Mouse (Mus musculus) G1E (cell line): ENCODE results near the gene Hist1h2ae. TPM values are rescaled to one million over a fixed set of nuclear protein-coding genes. Genes with fewer than 3 reads are reported as not detected.
A peak's percentile ranks its signal among the peaks of the same experiment; 100 is the strongest.

Source experiments
- ATAC-seq: 2 replicates; pipeline ENCODE4 v1.8.0; 2016; ENCODE audit warnings: mild to moderate bottlenecking; ENCODE audit not compliant: insufficient number of reproducible peaks, poor library complexity, low FRiP score, severe bottlenecking; ENCODE audit errors: extremely low read depth
- DNase-seq: peaks from one replicate; pipeline ENCODE4 v3.0.0; 2012; ENCODE audit warnings: low spot score
- H3K27me3 ChIP-seq: 2 replicates; pipeline ENCODE4 v1.6.1; 2012; ENCODE audit warnings: mild to moderate bottlenecking, low read length, inconsistent platforms; ENCODE audit not compliant: insufficient read depth
- H3K36me3 ChIP-seq: replicated peaks from 2 replicates; pipeline ENCODE3; 2012; ENCODE audit warnings: mild to moderate bottlenecking, inconsistent platforms
- H3K4me1 ChIP-seq: 2 replicates; pipeline ENCODE4 v1.6.1; 2012; ENCODE audit warnings: low read depth, low read length, inconsistent platforms, mixed read lengths; ENCODE audit not compliant: insufficient read depth
- H3K4me3 ChIP-seq: 2 replicates; pipeline ENCODE4 v1.5.1; 2012; ENCODE audit warnings: low read depth, mild to moderate bottlenecking, inconsistent platforms, low read length, moderate library complexity, mixed read lengths
- H3K9me3 ChIP-seq: replicated peaks from 2 replicates; pipeline ENCODE4 v1.6.1; 2012; ENCODE audit warnings: inconsistent platforms
- CTCF ChIP-seq: IDR thresholded peaks from 2 replicates; pipeline ENCODE4 v1.5.1; 2012; ENCODE audit warnings: low read depth, low read length, inconsistent platforms, mixed read lengths
- GATA1 ChIP-seq: IDR thresholded peaks from 2 replicates; pipeline ENCODE4 v1.6.1; 2012; ENCODE audit warnings: borderline replicate concordance, low read length, inconsistent platforms, mixed read lengths
- GATA2 ChIP-seq: IDR thresholded peaks from 2 replicates; pipeline ENCODE4 v1.6.1; 2012; ENCODE audit warnings: low read depth, low read length, inconsistent platforms, borderline replicate concordance
- POLR2AphosphoS5 ChIP-seq: IDR thresholded peaks from 2 replicates; pipeline ENCODE4 v1.6.1; 2012; ENCODE audit warnings: low read depth, low read length, inconsistent platforms; ENCODE audit not compliant: insufficient replicate concordance
- TAL1 ChIP-seq: conservative IDR thresholded peaks from 2 replicates; pipeline ENCODE4 v1.6.1; 2012; ENCODE audit warnings: low read depth, low read length, inconsistent platforms, mixed read lengths
- polyA plus RNA-seq: library from polyadenylated mRNA; stranded (reverse); fragments of >175 nt; gene quantifications from 2 replicates; pipeline ENCODE4 v1.2.3, GENCODE M21; 2012
- total RNA-seq, 2 experiments: library from RNA; stranded (forward) in 1 of 2; stranded (reverse) in 1 of 2; fragments of 200-1000 nt in 1 of 2; fragments of >200 nt in 1 of 2; fragmentation: Nextera tagmentation in 1 of 2; gene quantifications; 2 replicates each; pipeline ENCODE4 v1.2.3; 2014 to 2017

Gene Hist1h2ae
- total and polyA plus RNA-seq, 3 experiments, result 31.2 to 258 (median 81.0) TPM

DNA sequence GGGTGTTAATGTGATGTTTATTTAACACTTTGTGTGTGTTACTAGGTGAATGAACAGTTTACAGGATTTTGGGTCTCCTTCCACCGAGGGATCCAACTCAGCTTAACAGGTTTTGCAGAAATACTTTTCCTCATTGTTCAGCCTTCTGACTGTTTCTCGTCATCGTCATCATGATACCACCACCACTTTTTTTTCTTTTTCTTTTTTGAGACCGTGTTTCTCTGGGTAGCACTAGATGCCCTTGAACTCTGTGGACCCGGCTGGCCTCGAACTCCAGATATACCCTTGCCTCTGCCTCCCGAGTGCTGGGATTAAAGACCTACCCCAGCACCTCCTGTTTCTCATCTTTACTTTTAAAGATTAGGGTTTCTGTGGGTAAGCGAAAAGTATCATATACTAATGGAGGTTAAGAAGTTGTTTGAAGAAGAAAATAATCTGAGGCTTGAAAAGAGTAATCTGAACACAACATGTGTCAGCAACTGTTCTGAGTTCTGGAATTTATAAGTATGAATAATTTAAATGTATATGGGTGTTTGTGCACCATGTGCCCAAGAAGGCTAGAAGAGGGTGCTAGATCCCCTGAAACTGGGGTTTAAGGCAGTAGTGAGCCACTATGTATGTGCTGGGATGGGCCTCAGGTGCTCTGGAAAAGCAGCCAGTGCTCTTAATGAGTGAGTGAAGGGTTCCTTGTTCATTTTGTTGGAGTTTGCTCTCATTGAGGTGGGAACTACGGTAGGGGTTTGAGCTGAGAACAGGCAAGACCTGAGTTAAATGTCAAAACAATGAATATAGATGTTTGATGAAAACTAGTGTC is 38.6 kb downstream of the Hist1h2ae start:
- H3K27me3 ChIP-seq, result no peaks in the 10 kb centered on the region
- peaks cover 25% of the 10 kb centered on the region for H3K4me1 ChIP-seq
- DNase-seq (no peak), ATAC-seq (no peak)
- no peak for TF ChIP-seq GATA1
- TF ChIP-seq POLR2AphosphoS5, result peak; percentile 95; the same call in 1 of the 2 replicates
- H3K9me3 ChIP-seq, result no peaks in the 10 kb centered on the region
- no peaks in the 10 kb centered on the region for H3K36me3 ChIP-seq
- H3K4me3 ChIP-seq, result peak overlapping the region; percentile 69; the same call in 1 of the 2 replicates

DNA sequence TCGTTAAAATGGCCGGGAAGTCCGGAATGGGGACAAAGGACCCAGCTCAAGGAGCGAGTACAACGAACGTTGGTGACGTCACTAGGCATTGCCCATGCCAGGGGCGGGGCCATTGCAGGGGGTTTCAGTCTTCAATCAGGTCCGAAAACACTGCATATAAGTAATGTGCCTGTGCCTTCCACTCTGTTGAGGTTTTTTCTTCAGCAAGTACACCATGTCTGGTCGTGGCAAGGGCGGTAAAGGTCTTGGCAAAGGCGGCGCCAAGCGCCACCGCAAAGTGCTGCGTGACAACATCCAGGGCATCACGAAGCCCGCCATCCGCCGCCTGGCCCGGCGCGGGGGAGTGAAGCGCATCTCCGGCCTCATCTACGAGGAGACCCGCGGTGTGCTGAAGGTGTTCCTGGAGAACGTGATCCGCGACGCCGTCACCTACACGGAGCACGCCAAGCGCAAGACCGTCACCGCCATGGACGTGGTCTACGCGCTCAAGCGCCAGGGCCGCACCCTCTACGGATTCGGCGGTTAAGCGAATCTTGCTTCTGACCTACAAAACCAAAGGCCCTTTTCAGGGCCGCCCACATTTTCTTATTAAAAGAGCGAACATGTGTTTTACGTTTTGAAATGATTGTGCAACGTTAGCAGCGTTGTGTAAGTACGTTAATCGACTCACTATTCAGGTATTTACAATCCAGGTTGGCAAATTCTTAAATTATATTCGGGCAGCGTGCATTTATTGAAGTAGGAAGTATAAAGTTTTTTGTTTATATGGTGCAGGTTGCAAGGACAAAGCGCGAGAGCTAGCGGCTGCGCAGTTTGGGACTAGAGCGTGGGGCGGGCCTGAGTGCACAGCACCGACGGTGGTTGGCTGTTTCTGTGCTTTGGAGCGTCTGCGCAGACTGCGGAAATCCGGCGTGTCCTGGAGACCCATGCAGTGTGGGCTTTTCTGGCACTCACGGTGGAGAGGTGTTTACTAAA is 39.8 kb downstream of the Hist1h2ae start, which contains the start of gene Hist1h4h:
Gene Hist1h4h (plus strand): TSS at position 150 of the 975 bp plus-strand sequence.
- peak; percentile 43 for ATAC-seq
- peaks cover 26% of the 10 kb centered on the region for H3K4me1 ChIP-seq

GRCm38 (mm10) chr13:23530181-23530900 is 40.7 kb downstream of the Hist1h2ae start:
- Histone ChIP-seq H3K4me3 (peak overlapping the region; percentile 69), H3K27me3 (no peaks in the 10 kb centered on the region), H3K9me3 (no peaks in the 10 kb centered on the region), H3K4me1 (peaks cover 33% of the 10 kb centered on the region), H3K36me3 (no peaks in the 10 kb centered on the region)
- TF ChIP-seq TAL1, result no peak
- no peak for TF ChIP-seq GATA2
- TF ChIP-seq CTCF, result no peak
- TF ChIP-seq GATA1, result no peak
- TF ChIP-seq POLR2AphosphoS5, result no peak
- DNase-seq (no peak), ATAC-seq (no peak)

More for the DNA sequence above, 39.8 kb downstream of the Hist1h2ae start, which contains the start of gene Hist1h4h:
- TF ChIP-seq POLR2AphosphoS5 (peak; percentile 98), CTCF (no peak)
- peak; percentile 51 for DNase-seq
- H3K4me3 ChIP-seq, result peak within 1 kb of the TSS; percentile 69
- H3K36me3 ChIP-seq, result no peaks in the 10 kb centered on the region
- H3K27me3 ChIP-seq, result no peaks in the 10 kb centered on the region
- no peaks in the 10 kb centered on the region for H3K9me3 ChIP-seq

DNA sequence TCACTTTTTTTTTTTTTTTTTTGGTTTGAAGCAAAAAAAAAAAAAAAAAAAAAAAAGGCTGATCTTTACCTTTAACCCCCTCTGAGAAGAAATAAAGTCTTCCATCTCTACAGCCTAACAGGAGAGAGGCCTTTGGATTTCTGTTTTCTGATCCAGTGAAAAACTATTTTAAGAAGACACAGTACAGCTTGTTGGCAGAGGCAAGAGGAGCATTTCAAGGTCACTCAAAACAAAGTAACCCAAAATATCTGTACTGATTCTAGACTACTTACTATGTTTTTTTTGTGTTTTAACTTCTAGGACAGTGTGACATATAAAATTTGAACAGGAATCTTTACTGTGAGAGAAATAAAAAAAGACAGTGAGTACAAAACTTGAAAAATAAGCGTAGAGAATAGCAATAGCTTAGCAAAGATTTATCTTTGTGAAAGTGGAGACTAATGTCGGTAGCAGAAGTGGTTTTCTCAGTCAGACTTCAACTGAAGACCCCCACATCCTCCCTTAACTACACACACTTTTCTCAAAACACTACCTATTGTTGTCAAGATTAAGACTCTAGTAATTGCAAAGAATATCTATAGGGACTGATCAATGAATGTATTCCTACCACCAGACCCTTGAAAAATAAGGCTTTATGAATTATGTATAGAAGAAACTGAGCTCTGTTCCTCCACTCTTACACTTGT is 41.4 kb downstream of the Hist1h2ae start:
- H3K27me3 ChIP-seq, result no peaks in the 10 kb centered on the region
- H3K4me3 ChIP-seq, result peak overlapping the region; percentile 35; the same call in 1 of the 2 replicates
- TF ChIP-seq CTCF (no peak), GATA1 (no peak), TAL1 (no peak), GATA2 (no peak), POLR2AphosphoS5 (no peak)
- H3K9me3 ChIP-seq, result no peaks in the 10 kb centered on the region
- ATAC-seq, result no peak
- no peak for DNase-seq
- H3K4me1 ChIP-seq, result peaks cover 40% of the 10 kb centered on the region
- H3K36me3 ChIP-seq, result no peaks in the 10 kb centered on the region

GRCm38 (mm10) chr13:23529005-23529404 is 42.0 kb downstream of the Hist1h2ae start:
- H3K4me3 ChIP-seq, result no peak overlapping the region
- H3K4me1 ChIP-seq, result peaks cover 44% of the 10 kb centered on the region
- ATAC-seq (no peak), DNase-seq (no peak)
- no peak for TF ChIP-seq POLR2AphosphoS5
- no peaks in the 10 kb centered on the region for H3K36me3 ChIP-seq
- no peaks in the 10 kb centered on the region for H3K9me3 ChIP-seq
- H3K27me3 ChIP-seq, result no peaks in the 10 kb centered on the region

DNA sequence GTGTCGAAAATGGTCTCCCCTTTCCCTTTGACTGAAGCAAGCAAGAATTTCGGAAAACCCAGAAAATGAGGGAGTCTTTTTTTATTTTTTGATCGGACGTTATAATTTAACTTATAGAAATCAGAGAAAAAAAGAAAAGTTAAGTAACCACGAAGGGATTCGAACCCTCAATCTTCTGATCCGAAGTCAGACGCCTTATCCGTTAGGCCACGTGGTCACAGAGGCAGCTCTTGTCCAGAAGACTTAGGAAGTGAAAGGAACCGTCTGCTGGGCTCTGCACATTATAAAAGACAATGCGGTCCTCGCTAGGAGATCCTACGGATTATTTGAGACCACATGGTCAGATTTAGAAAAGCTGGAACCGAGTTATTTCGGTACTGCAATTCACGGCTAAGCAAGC is 44.7 kb downstream of the Hist1h2ae start:
- Histone ChIP-seq H3K36me3 (no peaks in the 10 kb centered on the region), H3K4me1 (peaks cover 44% of the 10 kb centered on the region), H3K4me3 (peak overlapping the region; percentile 52; the same call in 1 of the 2 replicates), H3K27me3 (no peaks in the 10 kb centered on the region), H3K9me3 (no peaks in the 10 kb centered on the region)
- TF ChIP-seq CTCF (no peak), GATA2 (no peak), GATA1 (no peak), TAL1 (no peak), POLR2AphosphoS5 (no peak)
- DNase-seq, result no peak
- no peak for ATAC-seq
